Mouse (Mus musculus): ENCODE results near the gene Mtmr12. TPM values are rescaled to one million over a fixed set of nuclear protein-coding genes. Genes with fewer than 3 reads are reported as not detected.
A peak's percentile ranks its signal among the peaks of the same experiment; 100 is the strongest.
"Not testable (repeated sequence)": the region's sequence is repeated elsewhere in the genome, so short reads cannot be mapped to it uniquely, and the experiment has no call there.

Mtmr12 gene
- polyA plus RNA-seq (2015; fragmentation: Nextera tagmentation; extraction: Ambion mirVana) = 8.1 TPM in 2 replicates

GRCm38 (mm10) chr15:12204319-12205159, at the start of gene Mtmr12:
TSS of gene Mtmr12 (plus strand) at chr15:12205028.
- Histone ChIP-seq H3K9me3 (replicated peaks; ENCODE audit: control insufficient read depth, low read length, poor library complexity, severe bottlenecking) (no peaks in the 10 kb centered on the region), H3K9ac (ENCODE audit: low read depth, low read length) (peak within 1 kb of the TSS; percentile 92), H3K4me3 (ENCODE audit: low read depth, low read length) (peak within 1 kb of the TSS; percentile 89), H3K36me3 (ENCODE audit: control insufficient read depth, insufficient read depth, low read length) (no peaks in the 10 kb centered on the region), H3K4me2 (ENCODE audit: low read length) (peak within 1 kb of the TSS; percentile 78), H3K4me1 (ENCODE audit: control insufficient read depth, insufficient read depth, low read length) (peaks cover 22% of the 10 kb centered on the region), H3K27me3 (ENCODE audit: control insufficient read depth, insufficient read depth, low read depth, low read length) (no peaks in the 10 kb centered on the region), H3K27ac (ENCODE audit: low read length) (peak within 1 kb of the TSS; percentile 88)
- WGBS = under 1% methylated on average over 55 of the region's 58 CpGs
- peak; percentile 99 for ATAC-seq

GRCm38 (mm10) chr15:12178126-12178525, 26.7 kb upstream of the Mtmr12 start:
- Histone ChIP-seq H3K4me1 (ENCODE audit: control insufficient read depth, insufficient read depth, low read length) (no peaks in the 10 kb centered on the region), H3K9ac (ENCODE audit: low read depth, low read length) (no peak overlapping the region), H3K9me3 (replicated peaks; ENCODE audit: control insufficient read depth, low read length, poor library complexity, severe bottlenecking) (no peaks in the 10 kb centered on the region), H3K27ac (ENCODE audit: low read length) (no peak overlapping the region), H3K4me2 (ENCODE audit: low read length) (no peak overlapping the region), H3K4me3 (ENCODE audit: low read depth, low read length) (no peak overlapping the region), H3K27me3 (ENCODE audit: control insufficient read depth, insufficient read depth, low read depth, low read length) (no peaks in the 10 kb centered on the region), H3K36me3 (ENCODE audit: control insufficient read depth, insufficient read depth, low read length) (peaks cover 27% of the 10 kb centered on the region)
- 60% methylated on average over 5 of the region's 5 CpGs for WGBS
- ATAC-seq = no peak

GRCm38 (mm10) chr15:12181181-12181805, 23.5 kb upstream of the Mtmr12 start:
- not testable (repeated sequence) for H3K4me1 ChIP-seq (ENCODE audit: control insufficient read depth, insufficient read depth, low read length); H3K9me3 ChIP-seq (replicated peaks; ENCODE audit: control insufficient read depth, low read length, poor library complexity, severe bottlenecking); H3K27ac ChIP-seq (ENCODE audit: low read length); H3K27me3 ChIP-seq (ENCODE audit: control insufficient read depth, insufficient read depth, low read depth, low read length); H3K9ac ChIP-seq (ENCODE audit: low read depth, low read length); H3K4me2 ChIP-seq (ENCODE audit: low read length); H3K4me3 ChIP-seq (ENCODE audit: low read depth, low read length); ATAC-seq
- 92% methylated on average over 12 of the region's 13 CpGs for WGBS
- H3K36me3 ChIP-seq (ENCODE audit: control insufficient read depth, insufficient read depth, low read length) = peaks cover 11% of the 10 kb centered on the region

- no peak for ATAC-seq
- H3K27ac ChIP-seq (ENCODE audit: low read length) = no peak overlapping the region
- no peak overlapping the region for H3K4me3 ChIP-seq (ENCODE audit: low read depth, low read length)
- H3K9me3 ChIP-seq (replicated peaks; ENCODE audit: control insufficient read depth, low read length, poor library complexity, severe bottlenecking) = no peaks in the 10 kb centered on the region
- H3K4me2 ChIP-seq (ENCODE audit: low read length) = no peak overlapping the region
- no peak overlapping the region for H3K9ac ChIP-seq (ENCODE audit: low read depth, low read length)
- no peaks in the 10 kb centered on the region for H3K27me3 ChIP-seq (ENCODE audit: control insufficient read depth, insufficient read depth, low read depth, low read length)
- H3K36me3 ChIP-seq (ENCODE audit: control insufficient read depth, insufficient read depth, low read length) = no peaks in the 10 kb centered on the region
- H3K4me1 ChIP-seq (ENCODE audit: control insufficient read depth, insufficient read depth, low read length) = no peaks in the 10 kb centered on the region
- WGBS = 74% methylated on average over 25 of the region's 25 CpGs
Observed at GRCm38 (mm10) chr15:12193880-12194816, 10.7 kb upstream of the Mtmr12 start.

- WGBS = 78% methylated on average over 20 of the region's 20 CpGs
- no peaks in the 10 kb centered on the region for H3K9me3 ChIP-seq (replicated peaks; ENCODE audit: control insufficient read depth, low read length, poor library complexity, severe bottlenecking)
Observed at GRCm38 (mm10) chr15:12194817-12195735, 9.8 kb upstream of the Mtmr12 start.

GRCm38 (mm10) chr15:12195966-12196365, 8.9 kb upstream of the Mtmr12 start:
- no peaks in the 10 kb centered on the region for H3K36me3 ChIP-seq (ENCODE audit: control insufficient read depth, insufficient read depth, low read length)
- no peaks in the 10 kb centered on the region for H3K4me1 ChIP-seq (ENCODE audit: control insufficient read depth, insufficient read depth, low read length)
- no peaks in the 10 kb centered on the region for H3K9me3 ChIP-seq (replicated peaks; ENCODE audit: control insufficient read depth, low read length, poor library complexity, severe bottlenecking)
- no peaks in the 10 kb centered on the region for H3K27me3 ChIP-seq (ENCODE audit: control insufficient read depth, insufficient read depth, low read depth, low read length)
- H3K9ac ChIP-seq (ENCODE audit: low read depth, low read length) = no peak overlapping the region
- H3K4me2 ChIP-seq (ENCODE audit: low read length) = no peak overlapping the region
- H3K27ac ChIP-seq (ENCODE audit: low read length) = no peak overlapping the region
- WGBS = 80% methylated on average over 5 of the region's 6 CpGs
- ATAC-seq = no peak
- H3K4me3 ChIP-seq (ENCODE audit: low read depth, low read length) = no peak overlapping the region

More at GRCm38 (mm10) chr15:12194817-12195735, 9.8 kb upstream of the Mtmr12 start:
- H3K4me1 ChIP-seq (ENCODE audit: control insufficient read depth, insufficient read depth, low read length) = no peaks in the 10 kb centered on the region
- H3K27me3 ChIP-seq (ENCODE audit: control insufficient read depth, insufficient read depth, low read depth, low read length) = no peaks in the 10 kb centered on the region
- no peak overlapping the region for H3K27ac ChIP-seq (ENCODE audit: low read length)
- no peak overlapping the region for H3K4me2 ChIP-seq (ENCODE audit: low read length)
- no peak overlapping the region for H3K4me3 ChIP-seq (ENCODE audit: low read depth, low read length)
- ATAC-seq = no peak
- no peak overlapping the region for H3K9ac ChIP-seq (ENCODE audit: low read depth, low read length)
- H3K36me3 ChIP-seq (ENCODE audit: control insufficient read depth, insufficient read depth, low read length) = no peaks in the 10 kb centered on the region

- Histone ChIP-seq H3K27ac (ENCODE audit: low read length) (no peak overlapping the region), H3K36me3 (ENCODE audit: control insufficient read depth, insufficient read depth, low read length) (no peaks in the 10 kb centered on the region), H3K4me2 (ENCODE audit: low read length) (no peak overlapping the region), H3K4me3 (ENCODE audit: low read depth, low read length) (no peak overlapping the region), H3K27me3 (ENCODE audit: control insufficient read depth, insufficient read depth, low read depth, low read length) (no peaks in the 10 kb centered on the region), H3K9me3 (replicated peaks; ENCODE audit: control insufficient read depth, low read length, poor library complexity, severe bottlenecking) (no peaks in the 10 kb centered on the region), H3K4me1 (ENCODE audit: control insufficient read depth, insufficient read depth, low read length) (no peaks in the 10 kb centered on the region), H3K9ac (ENCODE audit: low read depth, low read length) (no peak overlapping the region)
- ATAC-seq = peak; percentile 60; the same call in 1 of the 2 replicates
- WGBS = 40% methylated on average over 22 of the region's 22 CpGs
Observed at GRCm38 (mm10) chr15:12196410-12197191, 8.2 kb upstream of the Mtmr12 start.

All from midbrain, embryonic 16.5 days (tissue).